Mouse (Mus musculus): ENCODE data around the gene Sgip1.

Sgip1 gene

DNA sequence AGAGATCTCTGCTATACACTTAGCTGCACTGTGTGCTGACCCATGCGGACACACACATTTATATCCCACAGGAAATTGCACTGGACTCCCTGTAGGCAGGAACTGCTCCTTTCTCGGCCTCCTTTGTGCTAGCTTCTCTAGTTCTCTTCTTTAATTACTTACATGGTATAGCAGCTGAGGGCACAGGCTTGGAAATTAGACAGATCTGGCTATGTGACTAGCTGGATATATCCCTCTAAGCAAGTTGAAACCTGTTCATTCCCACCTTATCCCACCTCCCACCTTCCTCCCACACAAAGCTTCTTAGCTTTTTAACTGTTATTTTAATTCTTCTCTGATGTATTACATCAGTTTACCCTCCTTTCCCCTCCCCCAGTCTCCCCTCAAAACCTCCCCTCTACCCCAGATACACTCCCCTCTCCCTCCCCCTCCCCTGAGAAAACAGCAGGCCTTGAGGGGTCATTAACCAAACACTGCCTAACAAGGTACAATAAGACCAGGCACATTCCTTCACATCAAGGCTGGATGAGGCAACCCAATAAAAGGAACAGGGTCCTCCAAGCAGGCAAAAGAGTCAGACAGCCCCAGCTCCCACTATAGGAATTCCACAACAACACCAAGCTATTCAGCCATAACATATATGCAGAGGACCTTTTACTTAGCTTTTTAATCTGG is 34.6 kb downstream of the Sgip1 start:
- no peak for DNase-seq

DNA sequence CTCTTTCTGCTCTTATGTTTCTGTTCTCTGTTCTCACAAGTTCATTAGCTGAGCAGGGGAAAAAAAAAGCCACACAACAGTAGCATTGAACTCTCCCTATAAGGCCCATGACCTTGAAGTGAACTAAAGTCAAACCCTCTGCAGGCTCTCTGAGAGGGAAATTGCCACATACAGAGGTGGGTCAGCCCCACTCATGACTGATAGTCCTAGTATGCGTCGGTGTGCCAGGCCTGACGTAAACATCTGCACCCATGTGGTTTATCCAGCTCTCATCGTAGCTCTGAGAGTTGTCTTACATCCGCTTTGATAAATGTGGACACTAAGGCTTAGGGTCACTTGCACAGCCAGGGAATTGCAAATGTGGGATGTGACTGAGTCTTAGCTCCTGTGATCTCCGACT is 38.8 kb downstream of the Sgip1 start:
- no peak for DNase-seq

DNA sequence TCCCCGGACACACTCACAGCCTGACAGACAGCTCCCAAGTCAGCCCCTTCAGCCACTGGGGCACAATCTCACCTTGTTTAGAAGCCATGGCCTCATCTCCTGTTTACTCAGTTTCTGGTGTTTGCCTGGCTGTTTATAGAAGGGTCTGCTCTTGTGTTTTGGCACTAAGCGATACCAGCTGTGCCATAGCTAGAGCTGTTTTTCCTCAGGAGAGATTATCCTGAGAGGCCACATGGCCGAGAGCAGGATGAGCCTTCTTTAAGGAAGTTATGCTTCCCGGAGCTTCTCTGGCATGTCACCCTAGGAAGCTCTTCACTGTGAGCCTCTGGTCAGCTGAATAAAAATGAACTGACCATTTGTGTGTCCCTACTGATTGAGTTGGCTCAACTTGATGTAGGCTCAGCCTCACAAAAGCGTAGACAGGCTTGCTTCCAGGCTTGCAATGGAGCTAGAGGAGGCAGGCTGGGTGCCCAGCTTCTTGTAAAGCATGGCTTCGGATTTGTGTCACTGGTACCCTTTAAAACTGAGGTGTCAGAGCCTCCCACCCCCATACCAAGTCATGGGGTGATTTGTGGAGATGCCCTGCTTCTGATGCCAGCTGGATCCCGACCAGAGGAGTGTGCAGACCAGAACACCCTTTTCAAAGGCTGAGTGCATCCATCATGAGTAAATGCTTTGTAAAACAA is 42.1 kb downstream of the Sgip1 start:
- DNase-seq: no peak

DNA sequence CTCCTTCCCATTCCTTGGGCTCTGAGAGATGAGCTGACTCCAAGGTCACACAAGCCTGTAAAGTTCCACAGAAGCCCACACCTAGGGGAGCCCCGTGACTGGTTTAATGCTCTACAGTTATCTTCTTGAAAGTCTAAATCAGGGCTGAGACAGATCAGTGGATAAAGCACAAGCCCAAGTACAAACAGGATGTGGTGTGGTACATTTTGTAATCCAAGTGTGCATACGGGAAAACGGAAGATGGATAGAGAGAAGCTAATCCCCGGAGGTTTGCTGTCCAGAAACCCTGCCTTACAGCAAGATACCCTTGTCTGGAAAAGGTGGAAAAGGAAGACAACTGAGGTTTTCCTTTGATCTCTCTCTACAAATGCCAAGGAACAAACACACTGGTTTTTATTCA is 44.1 kb downstream of the Sgip1 start:
- DNase-seq: peak; percentile 26

DNA sequence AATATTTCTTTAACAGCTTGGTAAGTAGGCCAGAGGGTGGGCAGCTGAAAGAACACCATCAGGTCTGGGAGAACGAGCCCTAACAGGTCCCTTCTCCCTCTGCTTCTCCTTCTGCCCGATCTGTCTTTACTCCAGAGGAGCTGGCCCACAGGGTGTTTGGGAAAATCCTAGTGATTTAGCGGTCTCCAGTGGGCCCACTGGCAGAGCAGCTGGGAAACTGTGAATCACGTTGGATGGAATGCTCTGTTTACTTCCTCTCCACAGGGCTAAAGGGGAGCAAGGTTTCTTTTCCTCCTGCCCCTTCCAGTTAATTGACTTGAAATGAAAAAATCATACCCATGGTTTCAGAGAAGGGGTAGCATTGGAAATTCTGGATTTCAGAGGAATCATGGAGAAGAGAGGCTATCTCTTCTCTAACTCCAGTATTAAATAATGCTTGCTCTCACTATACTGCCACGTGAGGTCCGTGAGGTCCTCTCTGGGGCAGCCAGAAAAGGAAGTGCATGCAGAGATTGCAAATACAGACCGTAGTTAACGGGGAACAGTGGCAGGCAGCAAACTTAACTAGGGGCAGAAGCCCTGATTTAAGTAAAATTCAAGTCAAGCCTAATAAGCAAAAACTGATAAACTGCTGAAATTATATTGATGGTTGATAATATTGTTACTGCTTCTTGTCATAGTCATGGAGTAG is 51.1 kb downstream of the Sgip1 start:
- peak; percentile 44 for DNase-seq

DNA sequence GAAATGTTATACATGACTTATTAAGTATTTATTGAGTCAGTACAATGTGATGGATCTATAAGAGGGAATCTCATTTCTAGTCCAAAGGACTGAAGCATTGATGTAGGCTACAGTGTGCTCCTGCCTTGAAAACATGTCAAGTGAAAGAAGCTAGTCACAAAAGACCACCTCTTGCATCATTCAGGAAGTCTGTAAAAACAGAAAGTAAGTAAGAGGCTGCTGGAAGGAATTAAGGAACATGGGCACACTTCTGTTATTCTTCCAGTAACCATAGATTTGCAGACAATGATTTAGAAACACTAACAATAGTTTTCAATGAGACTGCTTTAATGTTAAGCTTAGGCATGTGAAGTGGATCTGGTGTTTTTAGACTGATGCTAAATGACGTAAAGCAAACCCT is 60.4 kb downstream of the Sgip1 start:
- DNase-seq: no peak

DNA sequence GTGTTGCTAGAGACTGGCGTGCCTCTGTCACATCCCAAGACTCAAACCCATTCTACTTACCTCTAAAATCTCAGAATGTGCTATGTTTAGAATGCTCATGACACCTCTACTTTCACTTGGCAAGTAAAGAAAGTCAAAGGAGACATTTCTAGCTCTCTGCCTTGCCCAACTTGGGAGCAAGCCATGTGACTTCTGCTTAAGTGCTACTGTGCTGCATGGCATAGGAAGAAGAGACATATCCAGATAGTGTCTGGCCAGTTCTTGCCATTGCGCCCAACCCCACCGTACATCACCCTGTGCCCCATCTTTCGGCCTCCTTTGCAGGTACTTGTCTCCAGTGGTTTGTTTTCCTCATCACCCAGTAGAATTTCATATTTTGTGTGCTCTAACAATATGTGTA is 60.8 kb downstream of the Sgip1 start:
- no peak for DNase-seq

DNA sequence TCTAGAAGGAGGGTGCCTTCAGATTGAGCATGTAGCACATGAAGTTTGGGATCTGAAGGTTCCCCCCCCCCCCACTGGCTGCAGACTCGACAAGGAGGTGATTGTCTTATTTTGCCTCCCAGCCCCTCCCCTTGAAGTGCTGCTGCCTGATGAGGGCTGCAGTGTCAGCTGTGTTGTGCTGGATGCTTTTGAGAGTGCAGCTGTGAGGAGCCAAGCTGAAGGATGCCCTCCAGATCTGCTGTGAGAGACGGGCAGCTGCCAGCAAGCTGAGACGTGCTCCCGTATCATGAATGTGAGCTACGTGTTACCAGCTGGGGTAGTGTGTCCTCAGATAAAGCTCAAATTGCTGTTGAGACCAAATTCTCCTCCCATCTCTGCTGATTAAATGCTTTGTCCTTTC is 63.5 kb downstream of the Sgip1 start:
- DNase-seq: no peak

DNA sequence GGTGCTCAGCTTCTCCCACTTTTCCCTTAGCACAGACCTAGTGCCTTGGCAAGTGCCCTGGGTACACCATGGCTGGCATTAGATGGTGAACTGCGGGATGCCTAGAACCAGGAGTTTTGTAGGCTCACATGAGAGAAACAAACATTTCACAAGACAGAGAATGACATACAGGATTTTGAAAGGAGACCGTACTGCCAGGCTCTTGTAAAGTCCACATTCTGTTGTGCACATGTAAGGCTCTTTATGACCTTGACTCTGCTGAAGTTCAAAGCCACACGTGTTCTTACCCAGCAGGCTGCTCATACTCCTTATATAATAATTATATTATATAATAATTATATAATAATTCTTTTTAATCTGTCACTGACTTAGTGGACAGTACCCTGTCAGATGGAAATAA is 65.9 kb downstream of the Sgip1 start:
- DNase-seq: no peak

DNA sequence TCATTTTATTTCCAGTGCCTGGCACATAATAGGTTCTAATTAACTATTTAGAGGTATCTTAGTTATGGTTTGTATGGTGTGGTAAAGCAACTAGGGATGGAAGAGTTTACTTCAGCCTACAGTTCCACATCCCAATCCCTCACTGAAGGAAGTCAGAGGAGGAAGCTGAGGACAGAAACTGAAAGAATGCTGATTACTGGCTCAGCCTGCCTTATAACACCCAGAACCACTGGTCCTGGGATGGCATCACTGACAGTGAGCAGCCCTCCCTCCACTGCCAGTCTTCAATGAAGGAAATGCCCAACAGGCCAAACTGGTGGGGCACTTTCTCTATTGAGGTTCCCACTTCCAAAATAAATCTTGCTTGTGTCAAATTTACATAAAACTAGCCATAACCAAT is 67.2 kb downstream of the Sgip1 start:
- DNase-seq: no peak

DNA sequence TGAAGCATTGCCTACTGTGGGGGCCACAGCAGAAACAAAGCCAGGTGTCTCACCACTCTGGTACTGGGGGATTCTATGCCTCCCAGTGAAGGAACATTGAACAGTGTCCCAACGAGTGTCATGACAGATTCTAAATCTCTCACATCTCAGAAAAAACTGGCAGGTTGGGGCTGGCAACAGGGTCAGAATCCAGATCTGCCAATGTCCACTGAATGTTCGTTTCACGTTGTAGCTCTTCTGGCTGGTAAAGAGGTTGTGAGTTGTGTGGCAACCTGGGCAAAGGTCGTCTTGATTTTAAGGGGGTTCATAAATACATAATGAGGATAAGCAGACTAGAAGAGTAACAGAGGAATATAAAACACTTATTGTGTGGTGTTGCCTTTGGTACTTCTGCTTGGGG is 68.2 kb downstream of the Sgip1 start:
- DNase-seq: no peak

DNA sequence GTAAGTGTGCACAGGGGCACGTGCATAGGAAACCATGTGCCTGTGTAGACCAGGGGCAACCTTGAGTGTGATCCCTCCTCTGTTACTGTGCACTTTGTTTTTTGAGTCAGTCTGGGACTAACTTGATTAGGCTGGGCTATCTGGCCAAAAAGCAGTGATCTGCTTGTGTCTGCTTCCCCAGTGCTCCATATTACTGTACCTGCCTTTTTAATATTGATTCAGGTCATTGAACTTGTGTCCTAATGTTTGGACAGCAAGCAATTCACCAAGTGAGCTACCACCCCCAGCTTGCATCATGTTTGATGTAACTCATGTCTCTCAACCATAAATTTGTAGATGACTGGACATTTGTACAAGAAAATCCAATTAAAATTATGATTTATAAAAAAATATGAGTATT is 69.2 kb downstream of the Sgip1 start:
- no peak for DNase-seq

DNA sequence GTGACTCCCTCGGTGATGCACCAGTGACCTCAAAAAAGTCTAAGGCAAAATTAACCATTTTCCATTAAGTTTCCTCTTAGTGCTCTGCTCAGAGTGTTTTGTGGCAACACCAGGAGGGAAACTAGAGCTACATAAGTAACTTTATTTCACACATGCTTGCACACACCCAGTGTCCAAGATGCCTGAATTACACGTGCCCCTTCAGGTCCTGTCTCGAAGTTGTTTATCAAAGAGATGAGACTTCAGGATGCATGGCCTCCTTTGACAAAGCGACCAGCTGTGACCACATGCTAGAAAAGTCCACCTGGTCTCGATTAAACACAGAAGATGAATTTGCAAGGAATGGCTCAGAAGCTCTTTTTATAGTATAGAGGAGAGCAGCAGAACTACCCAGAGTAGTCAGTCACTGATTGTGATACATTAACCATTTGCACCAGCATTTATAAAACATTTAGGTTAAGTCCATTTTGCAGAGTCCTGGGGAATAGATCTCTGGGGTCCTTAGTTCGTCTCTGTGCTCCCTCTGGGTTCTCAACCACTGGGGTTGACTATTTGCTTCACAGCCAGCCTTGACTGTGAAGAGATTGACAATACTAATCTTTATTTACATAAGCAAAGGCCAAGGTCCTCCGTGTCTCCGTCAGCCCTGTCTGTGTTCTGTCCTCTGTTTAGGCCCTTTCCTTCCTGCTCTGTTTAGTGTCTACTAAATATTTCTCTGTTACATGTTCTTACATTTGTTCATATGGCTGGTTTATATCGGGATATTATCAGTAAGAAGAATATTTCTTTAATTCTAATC is 70.1 kb downstream of the Sgip1 start:
- DNase-seq: peak; percentile 24

DNA sequence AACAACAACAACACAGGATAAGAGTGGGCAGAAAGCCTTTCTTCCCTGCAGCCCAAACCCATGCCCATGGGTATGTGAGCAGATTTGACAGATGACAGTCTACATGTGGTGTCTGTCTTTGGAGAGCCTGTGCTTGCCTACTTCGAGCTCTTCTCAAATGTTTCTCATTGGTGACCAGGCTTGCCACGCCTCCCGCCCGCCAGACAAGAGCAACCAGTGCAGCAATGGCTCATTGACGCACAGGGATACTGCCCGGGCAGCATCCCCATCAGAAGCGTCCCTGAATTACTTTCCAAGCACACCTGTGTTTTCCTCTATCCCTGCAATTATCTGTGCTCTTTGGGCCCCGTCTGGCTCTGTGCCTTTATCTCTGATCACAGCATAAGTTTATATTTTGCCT is 72.2 kb downstream of the Sgip1 start:
- no peak for DNase-seq

DNA sequence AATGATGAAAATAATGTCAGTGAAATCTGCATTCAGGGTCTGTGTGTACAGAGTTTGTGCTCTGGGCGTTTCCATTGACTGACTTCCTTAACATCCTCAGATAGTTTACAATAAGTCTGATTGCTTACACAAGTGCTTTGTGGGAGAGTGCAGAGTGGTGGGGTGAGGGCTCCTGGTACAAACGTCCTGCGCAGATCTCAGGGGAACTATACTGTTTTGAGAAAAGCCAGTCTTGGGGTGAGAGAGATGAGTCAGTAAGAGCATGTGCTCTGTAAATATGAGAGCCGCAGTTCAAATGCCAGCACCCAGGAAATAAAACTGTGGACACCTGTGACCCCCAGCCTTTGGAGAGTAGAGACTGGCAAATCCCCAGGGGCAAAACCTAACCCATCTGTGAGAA is 80.7 kb downstream of the Sgip1 start:
- DNase-seq: peak; percentile 79

DNA sequence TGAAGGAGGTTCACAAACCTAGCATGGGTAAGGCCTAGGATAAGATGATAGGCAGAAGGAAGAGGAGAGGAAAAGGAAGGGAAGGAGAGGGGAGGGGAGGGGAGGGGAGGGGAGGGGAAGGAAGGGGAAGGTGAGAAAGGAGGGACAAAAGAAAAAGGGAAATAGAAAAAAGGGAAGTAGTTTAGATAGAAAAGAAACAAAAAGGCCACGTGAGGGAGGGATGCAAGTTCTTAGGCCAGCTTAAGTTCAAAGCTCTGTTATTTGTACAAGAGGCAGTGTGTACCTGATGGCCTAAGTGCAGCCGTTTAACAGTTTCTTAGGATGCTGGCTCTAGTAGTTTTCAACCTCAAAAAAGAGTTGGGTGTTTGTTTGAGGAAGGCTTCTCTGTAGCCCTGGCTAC is 83.4 kb downstream of the Sgip1 start:
- no peak for DNase-seq

DNA sequence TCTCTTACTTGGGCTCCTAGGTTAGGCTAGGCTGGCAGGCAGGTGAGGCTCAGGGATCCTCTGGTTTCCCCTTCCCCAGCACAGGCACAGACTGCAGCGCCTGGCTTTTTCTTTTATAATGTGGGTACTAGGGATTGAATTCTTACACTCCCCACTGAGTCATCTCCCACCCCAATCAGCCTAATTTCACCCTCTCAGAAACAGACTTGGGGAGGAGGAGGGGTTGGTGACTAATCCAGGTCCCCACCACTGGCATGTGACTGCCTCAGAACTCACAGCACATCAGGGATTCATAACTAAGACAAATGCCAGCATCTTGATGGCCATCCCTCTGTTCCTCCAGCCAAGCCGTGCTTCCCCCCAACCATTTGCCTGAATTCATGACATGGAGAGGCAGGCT is 85.1 kb downstream of the Sgip1 start:
- no peak for DNase-seq

DNA sequence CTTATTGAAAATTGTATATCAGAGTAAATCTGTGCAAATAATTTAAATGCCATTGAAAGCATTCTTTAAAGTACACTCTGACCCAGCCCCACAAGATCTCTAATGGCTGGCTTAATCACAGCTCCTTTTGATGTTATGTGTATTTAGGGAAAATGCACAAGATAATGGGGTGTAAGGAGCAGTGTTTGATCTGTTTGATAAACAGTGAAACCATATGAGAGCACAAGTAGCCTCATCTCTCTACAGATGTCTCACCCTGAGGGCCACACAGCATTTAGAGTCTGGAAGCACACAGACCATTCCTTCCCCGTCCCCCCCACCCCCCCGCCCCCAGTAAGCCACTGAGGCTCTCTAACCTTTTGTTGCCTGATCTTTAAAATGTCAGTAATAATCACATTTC is 87.4 kb downstream of the Sgip1 start:
- DNase-seq: no peak

DNA sequence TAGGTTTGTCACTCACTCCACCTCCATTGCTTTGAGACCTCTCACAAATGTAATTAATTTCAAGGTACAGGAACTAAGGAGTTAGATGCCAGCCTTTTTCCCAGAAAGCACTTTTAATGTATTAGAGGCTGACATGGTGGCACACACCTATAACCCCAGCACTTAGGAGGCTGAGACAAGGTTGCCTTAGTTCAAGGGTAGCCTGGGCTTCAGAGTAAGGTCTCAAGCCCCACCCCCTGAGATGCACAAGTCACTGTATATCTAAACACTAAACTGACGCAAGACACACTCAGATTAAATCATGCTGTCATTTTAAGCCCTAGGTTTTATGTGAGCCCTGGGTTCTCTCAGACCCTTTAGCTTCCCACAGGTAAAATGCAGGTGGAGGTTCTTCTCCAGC is 92.1 kb downstream of the Sgip1 start:
- no peak for DNase-seq

DNA sequence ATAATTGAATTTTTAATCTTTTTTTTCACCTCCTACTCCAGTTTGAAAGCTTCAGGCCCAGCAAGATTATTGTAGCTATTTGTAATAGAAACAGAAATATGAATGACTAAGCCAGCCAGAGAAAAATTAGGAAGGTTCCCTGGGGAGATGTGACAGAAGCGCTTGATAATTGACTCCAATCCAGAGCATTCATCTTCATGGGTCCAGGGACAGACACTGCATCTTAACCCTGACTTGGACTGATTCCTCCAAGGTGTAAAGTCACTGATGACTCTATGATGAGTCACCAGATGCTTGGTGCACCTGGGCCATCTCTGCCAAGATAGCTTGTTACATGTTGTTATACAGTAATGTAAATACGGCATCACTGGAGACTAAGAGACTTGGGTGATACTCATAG is 92.6 kb downstream of the Sgip1 start:
- no peak for DNase-seq

DNA sequence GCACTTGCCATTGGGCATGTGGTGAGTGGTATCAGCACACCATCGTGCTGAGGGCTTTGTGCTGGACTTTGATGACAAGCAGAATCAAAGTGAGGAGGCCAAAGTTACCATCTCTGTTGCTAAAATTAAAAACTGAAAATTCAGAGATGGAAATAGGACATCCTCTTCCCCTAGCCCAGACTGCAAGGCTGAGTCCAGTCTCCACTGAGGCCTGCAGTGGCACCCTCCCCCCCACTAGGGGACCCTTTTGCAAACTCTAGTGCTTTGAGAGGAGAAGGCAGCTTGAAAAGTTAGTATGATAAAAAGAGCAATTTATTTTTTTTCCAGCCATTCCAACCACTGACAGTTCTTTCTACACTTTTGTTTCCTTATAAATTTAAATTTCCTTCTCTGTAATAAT is 93.6 kb downstream of the Sgip1 start:
- DNase-seq: no peak

DNA sequence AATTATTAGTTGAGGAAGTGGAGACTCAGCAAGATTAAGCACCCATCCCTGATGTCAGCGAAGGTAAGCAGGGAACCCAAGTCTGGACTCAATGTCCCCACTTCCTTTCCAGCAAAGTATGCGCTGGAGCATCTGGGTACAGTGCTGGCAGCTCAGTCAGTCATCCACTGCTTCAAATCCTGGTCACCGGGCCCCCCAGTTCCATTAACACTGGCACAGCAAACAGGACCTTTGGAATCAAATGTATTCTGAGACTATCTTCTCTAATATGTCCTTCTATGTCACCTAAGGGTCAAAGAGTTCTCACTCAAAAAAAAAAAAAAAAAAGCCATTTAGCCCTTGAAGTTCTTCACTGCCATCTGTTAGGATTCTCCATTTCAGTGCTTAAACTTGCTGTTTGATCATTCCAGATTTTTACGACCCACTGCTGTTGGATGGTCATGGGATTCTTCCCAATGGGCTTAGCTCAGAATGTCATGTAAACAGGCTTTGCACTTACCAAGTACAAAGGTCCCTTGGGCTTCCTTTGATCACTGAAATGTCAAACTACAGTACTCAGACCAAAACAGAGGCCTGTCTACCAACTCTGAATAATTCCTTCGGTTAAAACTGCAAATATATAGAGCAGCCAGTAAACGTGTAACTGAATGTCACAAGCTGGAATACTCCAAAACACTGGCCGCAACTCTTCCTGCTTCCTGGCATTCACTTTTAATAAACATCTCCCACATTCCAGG is 99.1 kb downstream of the Sgip1 start:
- peak; percentile 41 for DNase-seq
